Mouse (Mus musculus) adipocyte (in vitro differentiated cells): ENCODE results near the gene Pycr1.

ENCODE experiments used
- DNase-seq: peaks from one replicate; pipeline ENCODE4 v3.0.0-alpha.2; 2016; ENCODE audit warnings: low spot score

Gene Pycr1

GRCm38 (mm10) chr11:120626785-120627467 is 16.6 kb downstream of the Pycr1 start:
- no peak for DNase-seq

GRCm38 (mm10) chr11:120625152-120625775 is 18.3 kb downstream of the Pycr1 start, which contains the start of gene Sirt7:
Sirt7 (minus strand) TSS chr11:120625240.
- peak; percentile 52 for DNase-seq

GRCm38 (mm10) chr11:120624680-120625111 is 18.9 kb downstream of the Pycr1 start:
- peak; percentile 87 for DNase-seq

GRCm38 (mm10) chr11:120623961-120624679 is 19.4 kb downstream of the Pycr1 start:
- peak; percentile 79 for DNase-seq

- no peak for DNase-seq
Measured at GRCm38 (mm10) chr11:120622805-120623204, 20.8 kb downstream of the Pycr1 start.

GRCm38 (mm10) chr11:120620195-120620594 is 23.4 kb downstream of the Pycr1 start:
- no peak for DNase-seq

GRCm38 (mm10) chr11:120618619-120619535 is 24.7 kb downstream of the Pycr1 start:
- DNase-seq, result no peak

- DNase-seq, result peak; percentile 85
Measured at GRCm38 (mm10) chr11:120617519-120618112, 26.0 kb downstream of the Pycr1 start, which contains the start of gene Pcyt2. Pcyt2 (minus strand) TSS chr11:120617936.

- DNase-seq, result no peak
Measured at GRCm38 (mm10) chr11:120616617-120617294, 26.8 kb downstream of the Pycr1 start.

GRCm38 (mm10) chr11:120615606-120616203 is 27.9 kb downstream of the Pycr1 start:
- no peak for DNase-seq

- DNase-seq, result no peak
Measured at GRCm38 (mm10) chr11:120615167-120615566, 28.4 kb downstream of the Pycr1 start.

GRCm38 (mm10) chr11:120613976-120614375 is 29.6 kb downstream of the Pycr1 start:
- no peak for DNase-seq

- no peak for DNase-seq
Measured at GRCm38 (mm10) chr11:120613481-120613972, 30.0 kb downstream of the Pycr1 start.

- peak; percentile 45 for DNase-seq
Measured at GRCm38 (mm10) chr11:120612763-120613162, 30.8 kb downstream of the Pycr1 start.

- no peak for DNase-seq
Measured at GRCm38 (mm10) chr11:120610477-120611046, 33.0 kb downstream of the Pycr1 start.

GRCm38 (mm10) chr11:120609250-120609649 is 34.3 kb downstream of the Pycr1 start:
- no peak for DNase-seq

GRCm38 (mm10) chr11:120608241-120609034 is 35.1 kb downstream of the Pycr1 start, which contains the start of gene Npb:
Npb (plus strand) TSS chr11:120608477.
- DNase-seq, result no peak

GRCm38 (mm10) chr11:120606764-120607163 is 36.8 kb downstream of the Pycr1 start:
- DNase-seq, result no peak

GRCm38 (mm10) chr11:120605667-120606066 is 37.9 kb downstream of the Pycr1 start:
- no peak for DNase-seq
